Mouse (Mus musculus): ENCODE data around the gene Vmn2r43.
"Not testable (repeated sequence)": the region's sequence is repeated elsewhere in the genome, so short reads cannot be mapped to it uniquely, and the experiment has no call there.

The Vmn2r43 gene

DNA sequence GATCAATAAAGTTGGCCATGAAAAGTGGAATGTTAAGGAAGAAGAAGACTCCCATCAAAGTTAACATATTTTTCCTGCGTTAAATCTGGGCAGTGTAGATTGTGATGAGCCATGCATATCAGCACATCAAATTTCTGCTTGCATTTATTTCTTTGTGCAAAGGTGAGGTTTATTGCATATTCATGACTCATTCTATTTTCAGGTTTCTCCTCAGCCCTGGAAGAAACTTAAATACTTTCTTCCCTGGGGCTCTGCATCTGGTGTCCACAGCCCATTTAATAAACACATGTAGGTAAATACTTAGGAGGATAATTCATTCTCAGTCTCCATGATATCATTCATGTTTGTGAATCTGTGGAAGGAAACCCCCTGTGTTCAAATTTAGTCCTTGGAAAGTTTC is at the start of gene Vmn2r43:
Gene Vmn2r43 (minus strand): TSS at position 101 of the 400 bp plus-strand sequence.
- DNase-seq: not testable (repeated sequence)

GRCm38 (mm10) chr7:8200220-8200619 is 60.2 kb downstream of the Vmn2r43 start, which contains the start of gene Vmn2r42:
TSS of gene Vmn2r42 (minus strand) at chr7:8200320.
- not testable (repeated sequence) for DNase-seq

Measured in spleen, adult 18-20 months (tissue).